Mouse (Mus musculus) ES-Bruce4 (cell line): Measurements from ENCODE around the gene Yaf2.

Experiments used
- CTCF ChIP-seq: IDR thresholded peaks from one replicate; pipeline ENCODE4 v1.8.1; 2011; ENCODE audit warnings: low read depth, low read length
- EP300 ChIP-seq: IDR thresholded peaks from 2 replicates; pipeline ENCODE4 v1.6.1; 2011; ENCODE audit warnings: low read depth, low read length; ENCODE audit not compliant: insufficient read depth

DNA sequence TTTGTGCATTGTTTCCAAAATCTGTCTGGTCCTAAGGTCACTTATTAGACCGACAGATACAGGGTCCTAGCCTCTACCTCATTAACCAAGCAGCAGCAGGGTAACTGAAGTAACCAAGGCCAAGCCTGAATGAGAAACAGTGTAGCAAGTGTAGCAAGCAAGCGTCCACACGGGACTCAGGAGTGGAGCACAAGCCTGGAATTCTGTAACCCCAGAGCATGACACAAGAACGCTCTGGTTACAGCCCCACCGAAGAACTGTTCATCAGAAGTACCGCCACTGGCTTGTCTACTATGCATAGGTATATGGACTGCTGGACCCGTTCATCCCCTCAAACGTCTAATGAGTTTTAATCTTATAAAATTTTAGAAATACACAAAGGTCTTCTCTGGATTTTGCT is 69.3 kb downstream of the Yaf2 start:
- TF ChIP-seq CTCF (no peak), EP300 (no peak)
